Mouse (Mus musculus) frontal cortex, postnatal 36 days (tissue): ENCODE data around the gene Myo16.

Experiments
- DNase-seq, 2 experiments: peaks; one replicate each; pipeline ENCODE4 v3.0.0; 2022; ENCODE audit warnings: low spot score in 2 of 2

Gene Myo16

DNA sequence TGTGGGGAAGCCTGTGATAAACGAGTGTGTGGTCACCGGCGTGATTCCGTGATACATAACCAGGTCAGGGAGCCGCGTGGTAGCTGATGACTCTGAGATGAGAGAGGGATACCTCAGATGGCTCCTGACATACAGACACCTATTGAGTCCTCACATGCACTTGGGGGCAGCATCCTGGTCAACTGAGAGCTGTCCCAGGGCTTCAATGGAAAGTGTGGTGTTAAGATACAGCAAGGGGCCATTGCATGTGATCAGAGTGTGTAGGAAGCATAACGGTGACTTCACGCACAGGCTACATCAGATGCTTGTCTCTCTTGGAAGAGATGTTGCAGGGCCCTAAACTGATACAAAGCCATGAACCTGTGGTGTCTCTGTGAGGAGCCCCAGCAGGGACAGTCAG lies 260.2 kb downstream of the Myo16 start:
- no peak for DNase-seq

DNA sequence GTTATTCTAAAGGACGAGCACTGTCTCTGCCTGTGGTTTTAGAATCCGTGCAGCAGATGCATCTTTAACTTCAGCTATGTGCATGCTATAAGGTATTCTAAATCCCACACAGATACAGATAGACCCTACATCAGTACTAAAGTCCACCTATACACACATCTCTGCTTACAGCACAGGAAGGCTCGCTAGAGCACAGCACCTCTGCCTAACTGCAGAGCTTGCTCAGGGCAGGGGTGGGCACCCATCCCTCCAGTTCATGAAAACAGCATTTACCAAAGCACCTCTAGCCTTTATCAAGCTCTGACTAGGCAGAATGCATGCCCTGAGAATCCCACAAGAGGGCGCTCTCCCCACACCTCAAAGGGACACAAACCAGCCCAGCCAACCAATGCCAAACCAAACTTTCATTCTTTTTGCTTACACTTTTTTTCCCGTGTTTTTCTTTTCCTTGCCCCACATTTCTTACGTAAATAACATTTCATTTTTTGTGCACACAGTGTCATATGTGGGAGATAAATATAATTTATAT lies 261.0 kb downstream of the Myo16 start:
- peak; percentile 75 to 82 for DNase-seq

DNA sequence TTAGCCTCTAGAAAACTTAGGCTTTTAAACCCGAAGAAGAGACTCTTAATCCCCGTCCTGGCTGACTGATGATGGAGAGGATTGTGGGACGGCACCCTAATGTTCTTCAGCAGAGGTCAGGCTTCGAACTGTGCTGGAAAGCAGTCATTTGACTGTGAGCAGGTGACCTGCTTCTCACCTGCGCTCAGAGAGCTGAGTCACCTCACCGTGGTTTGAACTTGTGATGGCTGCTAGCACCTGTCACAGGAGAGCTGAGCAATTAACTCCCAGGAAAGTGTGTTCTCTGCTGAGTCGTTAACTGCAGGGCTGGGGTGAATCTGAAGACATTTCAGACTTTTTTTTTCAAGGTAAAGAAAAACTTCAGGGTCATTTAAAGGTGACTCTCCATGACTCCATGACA lies 261.6 kb downstream of the Myo16 start:
- DNase-seq, result no peak

DNA sequence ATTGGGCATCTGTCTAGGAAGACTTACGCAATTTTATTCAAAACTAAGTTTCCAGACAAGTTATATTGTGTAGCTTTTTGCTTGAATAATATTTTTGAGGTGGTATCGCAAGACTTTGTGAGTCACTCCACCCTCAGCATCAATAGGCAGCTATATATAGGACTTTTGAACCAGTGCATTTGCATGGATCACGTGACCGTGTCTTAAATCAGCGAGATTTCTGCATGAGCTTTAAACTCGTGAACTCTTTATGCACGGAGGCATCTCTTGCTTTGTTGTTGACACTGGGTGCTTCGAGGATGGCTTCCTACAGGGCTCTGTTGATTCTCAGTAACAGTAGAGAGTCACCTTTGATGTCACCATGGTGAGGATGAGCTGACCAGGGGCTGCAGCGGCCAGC lies 262.2 kb downstream of the Myo16 start:
- no peak for DNase-seq

DNA sequence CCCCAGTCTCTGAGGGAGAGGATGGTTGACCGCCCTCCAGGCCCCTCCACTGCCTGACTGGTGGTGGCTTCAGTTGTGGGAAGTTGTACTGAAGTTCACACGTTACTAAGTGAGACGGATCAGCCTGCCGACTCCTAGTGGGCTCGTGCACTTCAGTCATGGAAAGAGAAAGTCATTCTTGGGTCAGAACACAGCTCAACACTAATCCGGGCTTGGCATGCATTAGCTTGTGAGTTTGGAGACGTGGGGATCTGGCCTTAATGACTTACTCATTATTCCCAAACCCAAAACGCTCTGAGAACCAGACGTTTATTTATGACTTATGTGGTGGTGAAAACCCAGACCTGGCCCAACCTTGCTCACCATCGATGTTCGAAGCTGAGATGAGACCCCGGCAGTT lies 263.1 kb downstream of the Myo16 start:
- DNase-seq, result no peak

DNA sequence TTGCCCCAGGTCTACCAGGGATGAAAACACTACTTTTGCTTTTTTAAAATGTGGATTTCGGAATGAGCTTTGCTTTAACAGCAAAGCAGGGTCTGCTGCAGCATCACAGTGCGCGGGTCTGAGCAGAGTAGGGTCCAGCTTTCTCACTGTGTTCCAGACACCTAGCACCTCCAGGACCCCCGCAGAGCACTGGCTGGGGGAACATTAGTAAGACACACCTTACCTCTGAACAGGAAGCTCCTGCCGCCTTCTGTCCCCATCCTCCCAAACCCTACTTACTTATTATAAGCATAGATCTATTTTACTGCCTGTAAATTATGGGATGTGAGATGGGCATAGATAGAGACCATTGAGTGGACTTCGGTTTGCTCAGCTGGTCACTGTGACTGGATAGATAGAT lies 263.6 kb downstream of the Myo16 start:
- DNase-seq, result no peak

DNA sequence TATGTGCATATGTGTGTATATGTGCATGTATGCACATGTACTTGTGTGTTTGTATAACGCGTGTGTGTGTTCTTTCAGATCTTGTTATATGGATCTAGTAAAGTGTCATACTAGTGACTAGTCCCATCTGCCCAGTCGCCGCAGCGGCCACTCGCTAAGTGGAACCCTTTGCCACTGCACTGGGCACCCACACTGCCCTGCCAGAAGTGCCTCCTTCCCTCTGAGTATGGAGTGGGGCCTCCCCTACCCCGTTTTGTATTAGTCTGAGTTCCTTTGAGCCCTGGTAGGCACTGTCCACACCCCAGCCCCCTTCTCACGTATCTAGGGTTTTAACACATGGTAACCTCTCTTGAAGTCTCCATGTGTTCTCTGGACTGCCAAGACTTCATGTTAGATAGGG lies 264.3 kb downstream of the Myo16 start:
- no peak for DNase-seq

DNA sequence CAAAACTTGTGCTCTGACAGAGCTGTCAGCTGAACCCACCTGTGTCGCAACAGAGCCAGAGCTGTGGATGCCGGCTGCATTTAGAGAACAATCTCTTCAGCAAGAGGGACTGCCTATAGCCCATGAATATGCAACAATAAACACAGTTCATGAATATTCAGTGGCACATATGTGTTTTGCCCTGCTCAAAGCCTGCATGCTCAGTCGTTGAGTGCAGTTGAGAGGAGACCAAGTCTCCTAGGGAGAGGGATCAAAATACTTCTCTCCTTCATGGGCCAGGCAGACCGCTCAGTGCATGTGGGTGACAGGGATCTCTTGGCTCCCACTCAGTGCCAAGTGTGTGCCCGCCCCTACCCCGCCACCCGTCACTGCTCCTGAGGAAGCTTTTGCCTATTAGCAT lies 265.3 kb downstream of the Myo16 start:
- no peak for DNase-seq

DNA sequence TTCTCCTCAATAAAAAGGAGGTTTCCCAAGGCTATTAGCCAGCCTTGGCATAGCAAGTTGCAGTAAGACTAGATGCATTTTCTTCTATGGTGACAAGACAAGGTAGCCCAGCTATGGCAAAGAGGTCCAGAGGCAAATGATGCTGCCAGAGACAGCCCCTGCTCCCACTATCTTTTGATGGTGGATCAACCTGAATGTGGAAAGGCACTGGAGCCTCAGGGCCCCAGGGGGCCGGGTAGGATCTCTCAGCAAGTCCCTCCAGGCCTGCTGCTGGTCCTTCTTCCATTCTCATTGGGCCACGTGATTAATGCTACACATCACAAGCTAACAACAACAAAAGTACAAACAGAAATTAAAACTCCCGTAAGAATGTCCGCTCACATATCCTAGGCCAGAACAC lies 266.0 kb downstream of the Myo16 start:
- no peak for DNase-seq

DNA sequence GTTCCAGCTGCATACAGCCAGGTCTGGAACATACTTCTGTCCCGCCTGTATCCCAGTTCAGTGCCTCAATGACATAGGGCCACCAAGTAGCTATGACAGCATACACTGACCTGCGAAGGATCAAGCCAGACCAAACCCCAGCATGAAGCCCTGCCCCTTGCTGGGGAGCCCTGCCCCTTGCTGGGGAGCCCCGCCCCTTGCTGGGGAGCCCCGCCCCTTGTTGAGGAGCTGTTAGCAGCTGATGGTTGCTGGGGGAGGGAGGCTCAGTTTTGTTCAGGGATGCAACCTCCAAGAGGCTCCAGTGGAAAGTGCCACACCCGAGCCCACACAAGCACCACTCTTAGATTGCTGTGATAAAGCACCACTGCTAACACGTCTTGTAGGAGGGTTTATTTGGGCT lies 266.8 kb downstream of the Myo16 start:
- no peak for DNase-seq

DNA sequence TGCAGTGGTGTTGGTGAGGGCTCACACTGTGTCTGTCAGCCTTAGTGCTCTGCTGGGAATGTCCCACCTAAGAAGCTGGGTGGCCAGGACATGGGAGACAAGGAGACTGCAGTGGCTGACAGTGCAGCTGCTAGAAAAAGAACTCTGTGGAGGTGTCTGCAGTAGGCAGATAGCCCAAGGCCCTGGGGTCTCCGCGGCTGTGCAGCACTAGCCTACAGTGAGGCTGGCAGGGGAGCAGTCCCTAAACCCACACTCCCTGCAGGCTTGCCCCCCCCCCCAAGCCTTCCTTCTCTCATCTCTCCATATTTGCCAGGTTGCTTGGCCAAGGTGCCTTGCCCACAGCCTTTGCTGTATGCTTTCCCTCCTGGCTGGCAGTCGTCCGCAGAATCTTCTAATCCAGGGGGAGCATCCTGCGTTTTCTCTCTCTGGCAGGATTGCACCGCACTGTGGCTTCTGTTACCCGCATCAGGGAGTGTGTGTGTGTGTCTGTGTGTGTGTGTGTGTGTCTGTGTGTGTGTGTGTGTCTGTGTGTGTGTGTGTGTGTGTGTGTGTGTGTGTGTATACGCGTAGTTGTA lies 267.9 kb downstream of the Myo16 start:
- DNase-seq, result no peak

DNA sequence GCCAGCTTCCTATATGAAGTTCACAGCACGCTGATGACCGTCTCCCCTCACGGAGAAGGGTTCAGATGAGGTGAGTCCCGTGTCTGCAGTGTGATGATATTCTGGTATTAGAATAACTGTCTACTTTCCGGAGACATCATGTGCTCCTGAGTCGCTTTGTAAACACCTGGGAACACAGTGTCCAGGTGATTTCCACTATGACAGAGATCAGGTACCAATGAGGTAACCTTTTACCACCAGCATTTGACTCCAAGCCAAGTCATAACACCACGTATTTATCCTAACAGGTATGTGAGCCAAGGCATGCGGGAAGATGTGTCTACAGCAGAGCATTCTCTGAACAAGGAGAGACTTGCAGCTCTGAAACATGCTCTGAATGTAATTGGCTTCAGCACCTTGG lies 281.8 kb downstream of the Myo16 start:
- no peak for DNase-seq

DNA sequence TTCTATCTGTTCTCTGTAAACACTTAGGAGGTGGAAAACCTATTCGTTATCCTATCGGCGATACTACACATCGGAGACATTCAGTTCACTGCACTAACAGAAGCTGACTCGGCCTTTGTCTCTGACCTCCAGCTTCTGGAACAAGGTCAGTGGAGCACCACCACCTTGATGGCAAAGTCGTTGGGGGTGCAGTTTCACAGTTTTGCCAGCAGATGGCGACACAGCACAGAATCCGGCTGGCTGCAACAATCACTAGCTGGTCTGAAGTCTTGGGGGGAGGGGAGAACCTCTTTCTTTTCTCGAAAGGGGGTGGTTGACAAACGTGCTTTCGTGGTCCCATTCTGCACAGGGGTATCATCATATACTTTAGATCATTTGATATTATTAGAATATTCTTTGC lies 285.1 kb downstream of the Myo16 start:
- DNase-seq, result peak; percentile 75 to 83

DNA sequence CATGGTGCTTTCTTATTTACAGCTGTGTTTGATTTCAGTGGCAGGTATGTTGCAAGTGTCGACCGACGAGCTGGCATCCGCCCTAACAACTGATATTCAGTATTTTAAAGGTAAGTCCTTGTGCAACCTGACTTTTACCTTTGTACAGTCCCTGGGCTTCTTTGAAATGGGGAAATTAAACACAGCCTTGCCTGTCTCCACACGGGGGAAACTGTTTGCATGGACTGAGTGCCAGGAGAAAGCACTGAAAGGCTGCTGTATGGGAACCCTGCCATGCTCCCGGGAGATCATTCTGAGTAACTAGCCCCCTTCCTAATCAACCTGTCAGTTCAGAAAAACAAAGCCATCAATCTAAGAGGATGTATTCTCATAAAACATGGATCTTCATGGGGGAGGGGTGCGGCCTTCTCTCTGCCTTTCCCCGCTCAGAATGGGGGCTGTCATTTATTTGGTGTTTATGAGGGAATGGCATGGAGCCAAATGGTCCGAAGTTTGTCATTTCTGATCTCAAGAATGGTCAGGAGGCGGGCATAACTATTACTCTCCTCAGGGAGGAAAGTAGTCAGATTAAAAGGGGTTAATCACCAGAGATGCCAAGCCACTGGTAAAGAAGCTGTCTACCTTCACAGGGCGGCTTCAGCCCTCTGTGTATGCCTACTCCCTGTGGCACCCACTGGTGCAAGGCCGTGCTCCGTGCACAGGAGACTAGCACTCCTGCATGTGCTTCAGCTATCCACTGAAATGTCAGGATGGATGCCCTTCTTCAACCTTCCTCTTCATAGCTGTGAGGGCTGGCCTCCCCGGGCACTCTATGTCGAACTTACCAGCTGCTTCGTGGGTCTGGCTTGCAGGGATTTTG lies 286.1 kb downstream of the Myo16 start:
- no peak for DNase-seq

DNA sequence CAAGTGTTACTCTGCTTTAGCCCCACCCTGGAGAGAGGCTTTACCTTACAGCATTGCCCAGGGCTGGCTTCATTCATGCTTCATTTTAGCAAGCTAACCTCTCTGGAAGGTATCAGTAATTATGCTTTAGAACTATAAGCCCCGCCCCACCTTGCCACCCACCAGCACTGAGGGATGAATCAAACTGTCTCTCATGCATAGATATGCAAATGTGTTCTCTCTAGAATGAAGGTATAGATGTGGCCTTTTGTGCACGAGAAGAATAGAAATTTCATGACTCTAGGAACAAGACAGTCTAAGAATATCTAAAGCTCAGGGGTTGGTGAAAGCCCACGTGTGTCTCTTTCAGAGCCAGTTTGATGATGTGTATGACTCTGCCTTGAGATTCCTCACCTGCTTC lies 288.9 kb downstream of the Myo16 start:
- no peak for DNase-seq

DNA sequence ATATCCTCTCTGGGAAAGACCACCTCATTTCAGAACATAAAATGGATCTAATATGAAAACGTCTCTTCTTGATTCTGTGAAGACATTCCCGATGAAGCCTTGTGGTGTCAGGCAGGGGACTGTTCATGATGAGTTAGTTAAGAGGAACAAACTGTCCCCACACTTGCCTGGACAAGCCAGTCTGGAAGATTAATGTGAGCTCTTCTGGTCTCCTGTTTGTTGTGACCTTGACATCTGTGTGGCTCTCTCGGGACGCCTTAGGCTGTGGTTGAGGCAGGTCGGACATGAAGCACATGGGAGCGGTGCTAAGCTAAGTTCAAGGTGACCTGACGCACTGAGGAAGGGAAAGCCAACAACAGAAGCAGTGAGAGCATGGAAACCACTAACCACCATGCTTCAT lies 291.3 kb downstream of the Myo16 start:
- DNase-seq, result no peak

DNA sequence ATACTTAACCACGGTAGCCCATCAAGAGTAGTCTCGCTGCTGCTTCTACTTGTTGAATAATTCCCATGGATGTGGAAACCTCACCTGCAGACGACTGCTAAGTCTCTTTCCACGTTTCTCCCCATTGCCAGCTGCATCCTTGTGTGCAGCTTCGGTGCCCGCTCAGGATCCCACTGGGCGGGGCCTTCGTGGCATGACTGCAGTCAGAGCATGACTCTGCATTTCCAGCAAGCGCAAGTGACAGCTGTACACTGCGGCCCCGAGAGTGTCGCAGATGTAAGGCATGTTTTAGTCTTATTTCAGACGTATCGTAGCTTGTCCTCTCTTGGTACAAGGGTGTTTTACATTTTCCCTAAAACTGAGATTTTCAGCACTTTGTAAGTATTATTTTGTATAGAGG lies 294.8 kb downstream of the Myo16 start:
- DNase-seq, result peak; percentile 30 to 44

DNA sequence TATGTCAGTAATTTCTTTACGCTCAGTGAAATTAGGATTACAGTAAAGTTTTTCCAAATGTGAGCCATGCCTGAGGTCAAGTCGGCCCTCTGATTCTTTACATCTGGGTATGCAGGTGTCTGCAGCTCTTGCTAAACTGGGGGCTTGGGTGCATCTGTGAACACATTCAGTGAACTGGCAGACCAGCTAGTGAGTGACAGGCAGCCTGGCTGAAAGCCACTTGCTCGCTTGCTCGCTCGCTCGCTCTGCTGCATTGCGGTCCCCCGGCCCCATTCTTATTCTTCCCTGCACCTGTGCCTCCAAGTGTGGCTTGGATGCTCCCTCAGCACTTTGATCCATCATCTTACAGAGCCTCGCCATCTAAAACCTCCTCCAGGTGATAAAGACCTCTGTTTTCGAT lies 299.3 kb downstream of the Myo16 start:
- no peak for DNase-seq

DNA sequence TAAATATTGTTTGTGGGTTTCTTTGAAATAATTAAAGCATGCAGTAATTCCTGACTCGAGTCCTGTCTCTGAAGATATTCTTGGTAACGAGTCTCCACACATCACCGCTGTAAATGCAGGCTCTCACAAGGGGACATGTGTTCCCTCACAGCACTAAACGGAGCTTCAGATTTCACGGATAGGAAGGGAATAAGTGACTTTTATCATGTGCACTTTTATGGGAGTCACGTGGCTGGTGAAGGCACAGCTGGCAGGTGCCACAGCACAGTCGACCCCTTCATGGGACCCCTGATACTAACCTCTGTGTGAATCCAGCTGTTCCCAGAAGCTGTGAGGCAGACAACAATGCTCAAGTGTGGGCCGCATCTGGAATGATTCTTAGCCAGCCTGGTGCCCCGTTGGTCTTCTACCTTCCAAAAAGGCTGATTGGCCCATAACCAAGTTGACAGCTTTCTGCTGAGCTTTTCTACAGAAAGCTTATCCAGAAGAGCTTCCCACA lies 304.5 kb downstream of the Myo16 start:
- DNase-seq, result no peak

DNA sequence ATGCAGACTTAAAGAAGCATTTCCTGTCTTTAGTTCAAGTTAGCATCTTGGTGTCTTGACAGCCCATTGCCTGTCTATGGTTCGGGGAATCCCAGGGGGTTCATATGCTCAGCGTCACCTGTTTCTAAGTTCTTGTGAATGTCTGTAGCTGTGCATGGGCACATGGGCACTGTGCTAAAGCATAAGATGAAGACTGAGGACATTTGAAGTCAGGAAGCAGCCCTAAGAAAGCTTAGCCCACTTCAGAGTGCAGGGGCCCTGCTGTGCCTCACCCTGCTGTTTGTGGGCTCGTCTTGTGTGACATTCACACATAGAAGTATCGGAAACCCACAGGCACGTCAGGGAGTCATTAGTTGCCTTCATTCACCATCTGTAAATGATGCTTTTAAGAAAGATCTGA lies 308.6 kb downstream of the Myo16 start:
- no peak for DNase-seq

DNA sequence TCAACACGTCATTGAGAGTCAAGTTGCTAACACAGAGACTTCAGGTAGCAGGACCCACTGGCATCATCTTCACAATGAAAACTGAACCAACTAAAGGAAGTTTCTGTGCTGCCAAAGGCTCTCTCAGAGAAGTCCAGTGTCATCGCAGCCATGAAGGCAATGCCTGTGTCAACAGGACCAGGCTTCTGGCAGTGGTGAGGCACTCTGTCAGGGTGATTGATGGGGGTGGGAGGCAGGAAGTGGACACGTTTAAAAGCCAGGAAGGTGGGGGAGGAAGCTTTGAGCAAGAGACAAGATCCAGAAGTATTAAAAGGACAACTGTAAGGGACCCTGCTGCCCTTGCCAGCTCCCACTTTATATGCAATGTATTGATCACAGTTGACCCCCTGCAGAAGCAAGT lies 314.8 kb downstream of the Myo16 start:
- DNase-seq, result no peak

DNA sequence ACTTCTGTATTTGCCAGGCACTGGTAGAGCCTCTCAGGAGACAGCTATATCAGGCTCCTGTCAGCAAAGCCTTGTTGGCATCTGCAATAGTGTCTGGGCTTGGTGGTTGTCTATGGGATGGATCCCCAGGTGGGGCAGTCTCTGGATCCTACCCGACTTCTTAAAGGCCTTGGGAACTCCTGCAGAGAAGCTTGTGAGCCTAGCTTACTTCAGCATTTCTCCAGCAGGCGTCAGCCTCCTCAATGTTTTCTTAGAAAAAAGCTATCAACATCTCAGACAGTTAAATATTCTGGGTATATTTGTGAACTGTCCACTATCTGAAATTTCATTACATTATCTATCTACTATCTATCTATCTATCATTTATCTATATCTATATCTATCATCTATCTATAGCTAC lies 315.9 kb downstream of the Myo16 start:
- DNase-seq, result peak in 1 of 2 experiments; percentile 51

DNA sequence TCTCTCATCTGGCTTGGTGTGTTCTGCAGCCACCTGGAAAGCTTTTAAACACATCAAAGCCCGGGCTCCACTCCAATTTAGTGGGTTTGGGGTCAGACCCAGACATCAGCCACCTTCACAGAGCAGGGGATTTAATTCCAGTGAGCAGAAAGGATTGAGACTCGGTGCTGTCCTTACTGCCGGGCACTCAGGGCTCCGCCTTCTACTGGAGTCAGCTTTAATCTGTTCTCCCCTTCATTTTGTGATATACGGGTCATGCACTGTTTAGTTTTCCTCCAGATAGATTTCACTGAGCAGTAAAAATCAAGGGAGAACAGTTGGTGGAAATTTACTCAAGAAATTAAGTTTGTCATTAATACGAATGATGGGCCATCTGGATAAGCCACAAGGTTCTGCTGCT lies 316.6 kb downstream of the Myo16 start:
- DNase-seq, result no peak
